Mouse (Mus musculus) heart, postnatal 0 days (tissue): Measurements from ENCODE around the gene Gm29666. TPM values are rescaled to one million over a fixed set of nuclear protein-coding genes. Genes with fewer than 3 reads are reported as not detected.

Experiments
- ATAC-seq: fragments of 200-750 bp; cut with Nextera tagmentation; 2 replicates; pipeline ENCODE4 v1.8.0; 2017; ENCODE audit warnings: low read depth, moderate number of reproducible peaks, moderate library complexity; ENCODE audit not compliant: insufficient read depth
- DNase-seq: peaks from one replicate; pipeline ENCODE4 v3.0.0-alpha.2; 2016; ENCODE audit warnings: low spot score
- H3K27ac ChIP-seq: fragments of 300-500 bp; sonication (generic); 2 replicates; pipeline ENCODE4 v1.5.1; 2014; ENCODE audit warnings: low read depth, mild to moderate bottlenecking
- H3K27me3 ChIP-seq: fragments of 300-500 bp; sonication (generic); 2 replicates; pipeline ENCODE4 v1.6.1; 2014; ENCODE audit warnings: low read length, mixed read lengths; ENCODE audit not compliant: control insufficient read depth, insufficient read depth
- H3K36me3 ChIP-seq: fragments of 300-500 bp; sonication (generic); replicated peaks from 2 replicates; pipeline ENCODE4 v1.6.1; 2014; ENCODE audit warnings: low read length, mixed read lengths; ENCODE audit not compliant: control insufficient read depth, insufficient read depth
- H3K4me1 ChIP-seq: fragments of 300-500 bp; sonication (generic); 2 replicates; pipeline ENCODE4 v1.6.1; 2014; ENCODE audit warnings: antibody characterized with exemption; ENCODE audit not compliant: control insufficient read depth, insufficient read depth
- H3K4me2 ChIP-seq: fragments of 300-500 bp; sonication (generic); 2 replicates; pipeline ENCODE4 v1.6.1; 2014; ENCODE audit warnings: low read depth, mild to moderate bottlenecking, low read length, moderate library complexity
- H3K4me3 ChIP-seq: fragments of 300-500 bp; sonication (generic); 2 replicates; pipeline ENCODE4 v1.5.1; 2014; ENCODE audit warnings: low read depth, low read length
- H3K9ac ChIP-seq: fragments of 300-500 bp; sonication (generic); replicated peaks from 2 replicates; pipeline ENCODE4 v1.6.1; 2014; ENCODE audit warnings: low read depth, low read length, mixed read lengths
- H3K9me3 ChIP-seq: fragments of 300-500 bp; sonication (generic); replicated peaks from 2 replicates; pipeline ENCODE4 v1.6.1; 2016; ENCODE audit warnings: low read length; ENCODE audit not compliant: control insufficient read depth
- CTCF ChIP-seq: IDR thresholded peaks from 2 replicates; pipeline ENCODE4 v1.5.1; 2016; ENCODE audit warnings: antibody characterized with exemption, control low read depth, low read depth
- EP300 ChIP-seq: IDR thresholded peaks from 2 replicates; pipeline ENCODE4 v1.6.1; 2016; ENCODE audit warnings: antibody characterized with exemption, low read depth
- WGBS: fragments of 180-500 bp; shearing (Covaris S2); extraction: QIAGEN DNeasy Blood & Tissue Kit; methylation state at CpG from one replicate; pipeline ENCODE4 v1.1.7; 2014; 5-methylcytosine and 5-hydroxymethylcytosine counted together
- polyA plus RNA-seq: library from polyadenylated mRNA; unstranded; fragments of >200 nt; fragmentation: Nextera tagmentation; extraction: Ambion mirVana; gene quantifications from 2 replicates; pipeline ENCODE4 v1.2.1, GENCODE M21; 2015
- total RNA-seq: library from RNA; depleted of rRNA; stranded (reverse); fragments of >200 nt; gene quantifications from 2 replicates; pipeline ENCODE4 v1.2.3, GENCODE M21; 2014; ENCODE audit warnings: low replicate concordance

Gm29666 gene
- total and polyA plus RNA-seq, 2 experiments from 2014 or later: 0.08 to 0.16 TPM

- 82% methylated on average over 1 of the region's 1 CpGs for WGBS
- TF ChIP-seq CTCF (peak; percentile 42), EP300 (no peak)
- ATAC-seq: no peak
Measured at GRCm38 (mm10) chr15:84925495-84926018, 5.7 kb upstream of the Gm29666 start.

GRCm38 (mm10) chr15:84924781-84925315, 5.0 kb upstream of the Gm29666 start:
- ATAC-seq (no peak), DNase-seq (peak; percentile 62)
- Histone ChIP-seq H3K27me3 (no peaks in the 10 kb centered on the region), H3K27ac (no peak overlapping the region), H3K4me3 (peak overlapping the region; percentile 93), H3K9me3 (no peaks in the 10 kb centered on the region), H3K4me2 (peak overlapping the region; percentile 85), H3K4me1 (peaks cover 22% of the 10 kb centered on the region), H3K9ac (peak overlapping the region; percentile 89; the same call in 1 of the 2 replicates), H3K36me3 (peaks cover 27% of the 10 kb centered on the region)
- TF ChIP-seq EP300 (no peak), CTCF (peak; percentile 73)
- WGBS: 8% methylated on average over 9 of the region's 9 CpGs

More at GRCm38 (mm10) chr15:84925495-84926018, 5.7 kb upstream of the Gm29666 start:
- no peak overlapping the region for H3K9ac ChIP-seq
- H3K27me3 ChIP-seq: no peaks in the 10 kb centered on the region
- no peaks in the 10 kb centered on the region for H3K9me3 ChIP-seq
- no peak overlapping the region for H3K27ac ChIP-seq
- H3K4me1 ChIP-seq: peaks cover 22% of the 10 kb centered on the region
- no peak for DNase-seq
- peaks cover 34% of the 10 kb centered on the region for H3K36me3 ChIP-seq
- no peak overlapping the region for H3K4me3 ChIP-seq
- no peak overlapping the region; the same call in 1 of the 2 replicates for H3K4me2 ChIP-seq

GRCm38 (mm10) chr15:84923508-84924181, 3.8 kb upstream of the Gm29666 start:
- ATAC-seq: peak; percentile 71
- Histone ChIP-seq H3K9ac (peak overlapping the region; percentile 89), H3K27me3 (no peaks in the 10 kb centered on the region), H3K4me2 (peak overlapping the region; percentile 85), H3K4me1 (peaks cover 22% of the 10 kb centered on the region), H3K36me3 (peaks cover 15% of the 10 kb centered on the region), H3K9me3 (no peaks in the 10 kb centered on the region), H3K4me3 (peak overlapping the region; percentile 93), H3K27ac (peak overlapping the region; percentile 98)
- WGBS: under 1% methylated on average over 63 of the region's 68 CpGs
- TF ChIP-seq EP300 (no peak), CTCF (no peak)
- DNase-seq: peak; percentile 19

GRCm38 (mm10) chr15:84922884-84923507, 3.2 kb upstream of the Gm29666 start, which contains the start of gene Nup50:
TSS of gene Nup50 (plus strand) at chr15:84923411.
- no peaks in the 10 kb centered on the region for H3K27me3 ChIP-seq
- no peaks in the 10 kb centered on the region for H3K9me3 ChIP-seq
- H3K27ac ChIP-seq: peak within 1 kb of the TSS; percentile 98
- H3K36me3 ChIP-seq: peaks cover 8% of the 10 kb centered on the region
- no peak for TF ChIP-seq EP300
- TF ChIP-seq CTCF: no peak
- under 1% methylated on average over 60 of the region's 60 CpGs for WGBS
- H3K4me3 ChIP-seq: peak within 1 kb of the TSS; percentile 93
- H3K4me2 ChIP-seq: peak within 1 kb of the TSS; percentile 85
- ATAC-seq: peak; percentile 91
- peak within 1 kb of the TSS; percentile 89 for H3K9ac ChIP-seq
- DNase-seq: peak; percentile 99
- H3K4me1 ChIP-seq: peaks cover 22% of the 10 kb centered on the region

GRCm38 (mm10) chr15:84913201-84913600, 6.6 kb downstream of the Gm29666 start:
- 0 out of 2 replicates have a peak, but pooled peaks cover 5% of the 10 kb centered on the region for H3K9me3 ChIP-seq
- ATAC-seq: no peak
- TF ChIP-seq EP300 (no peak), CTCF (no peak)
- H3K36me3 ChIP-seq: no peaks in the 10 kb centered on the region
- H3K27ac ChIP-seq: no peak overlapping the region
- H3K27me3 ChIP-seq: no peaks in the 10 kb centered on the region
- H3K4me3 ChIP-seq: no peak overlapping the region
- H3K4me1 ChIP-seq: no peaks in the 10 kb centered on the region
- H3K4me2 ChIP-seq: no peak overlapping the region
- whole genome bisulfite sequencing: 86% methylated on average over 3 of the region's 3 CpGs
- no peak overlapping the region for H3K9ac ChIP-seq
- DNase-seq: no peak
